Mouse (Mus musculus): ENCODE data around the gene Tspo2.

Tspo2 gene

GRCm38 (mm10) chr17:48450666-48451352, 513 bp downstream of the Tspo2 start:
- no peak for DNase-seq

GRCm38 (mm10) chr17:48447675-48448074, 3.6 kb downstream of the Tspo2 start:
- DNase-seq = no peak

GRCm38 (mm10) chr17:48443542-48444145, 7.7 kb downstream of the Tspo2 start:
- DNase-seq = no peak

- DNase-seq = no peak
Observed at GRCm38 (mm10) chr17:48442745-48443457, 8.4 kb downstream of the Tspo2 start.

- DNase-seq = peak in 1 of 2 experiments; percentile 26
Observed at GRCm38 (mm10) chr17:48437421-48437911, 13.9 kb downstream of the Tspo2 start.

DNA sequence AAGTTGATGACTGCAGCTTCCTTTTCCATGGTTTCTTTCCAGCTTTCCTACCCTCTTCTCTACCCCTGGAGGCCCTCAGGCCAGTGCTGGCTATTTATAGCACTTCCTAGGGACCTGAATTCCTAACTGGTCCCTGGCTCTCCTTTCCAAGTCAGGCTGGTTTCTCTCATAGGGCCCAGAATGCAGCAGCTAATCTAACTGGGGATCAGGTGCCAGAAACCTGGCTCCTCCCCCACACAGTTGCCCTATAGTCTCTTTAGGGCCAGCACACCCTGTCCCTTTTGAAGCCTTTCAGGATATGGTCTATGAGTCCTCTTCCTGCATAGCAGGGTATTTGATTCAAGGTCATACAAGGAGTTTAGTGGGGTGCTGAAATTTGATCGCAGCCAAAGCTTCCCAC, 14.8 kb downstream of the Tspo2 start:
- DNase-seq = no peak

DNA sequence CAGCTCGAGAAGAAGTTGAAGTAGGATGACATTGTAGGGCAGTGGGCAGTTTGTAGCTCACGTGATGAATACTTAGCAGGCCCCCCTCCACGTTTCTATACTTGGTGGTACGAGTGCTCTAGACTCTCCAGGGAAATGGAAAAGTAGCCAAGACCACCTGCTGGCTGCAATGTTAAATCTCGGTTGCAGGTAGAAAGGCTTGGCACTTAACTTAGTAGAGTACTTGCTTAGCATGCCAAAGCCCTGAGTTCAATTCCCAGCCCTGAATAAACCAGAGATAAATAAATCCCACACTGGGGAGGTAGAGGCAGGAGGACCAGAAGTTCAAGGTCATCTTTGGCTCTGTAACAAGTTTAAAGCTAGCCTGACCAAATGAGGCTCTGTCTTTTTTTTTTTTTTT, 16.8 kb downstream of the Tspo2 start:
- DNase-seq = no peak

GRCm38 (mm10) chr17:48433689-48434330, 17.5 kb downstream of the Tspo2 start:
- DNase-seq = no peak

GRCm38 (mm10) chr17:48433006-48433655, 18.2 kb downstream of the Tspo2 start:
- DNase-seq = no peak

DNA sequence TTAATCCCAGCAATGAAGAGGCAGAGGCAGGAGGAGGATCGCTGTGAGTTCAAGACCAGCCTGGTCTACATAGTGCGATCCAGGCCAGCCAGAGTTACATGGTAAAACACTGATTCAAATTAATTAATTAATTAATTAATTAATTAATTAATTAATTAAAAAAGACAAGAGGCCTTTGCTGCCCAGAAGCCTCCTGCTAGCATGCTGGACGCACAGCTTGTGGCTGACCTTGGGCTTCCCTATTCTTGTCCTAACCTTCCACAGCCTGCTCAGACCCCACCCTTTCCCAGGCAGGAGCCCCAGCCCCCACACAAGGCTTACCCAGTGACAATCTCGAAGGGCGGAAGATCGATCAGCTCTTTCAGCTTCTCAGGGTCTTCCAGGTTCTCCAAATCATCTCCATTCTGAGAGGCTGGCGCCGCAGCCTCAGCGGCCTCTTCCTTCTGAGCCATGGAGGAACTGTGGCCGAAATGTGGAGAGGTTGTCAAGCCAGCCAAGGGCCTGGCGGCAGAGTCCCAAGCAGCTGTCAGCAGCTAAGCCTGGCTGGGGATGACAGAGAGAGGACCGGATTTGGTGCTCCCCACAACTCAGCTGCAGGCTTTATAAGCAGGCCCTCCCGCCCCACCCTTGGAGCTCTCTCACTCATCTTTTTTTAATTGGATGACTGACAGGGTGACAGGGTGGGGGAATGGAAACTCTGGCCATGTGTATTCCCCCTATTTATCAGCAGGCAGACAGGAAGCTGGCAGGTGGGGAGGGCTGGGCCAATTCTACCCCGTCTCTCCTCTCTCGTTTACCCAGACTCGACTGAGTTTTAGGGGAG, 19.0 kb downstream of the Tspo2 start, which contains the start of gene Apobec2:
Gene Apobec2 (minus strand): TSS at position 773 of the 823 bp plus-strand sequence.
- no peak for DNase-seq

DNA sequence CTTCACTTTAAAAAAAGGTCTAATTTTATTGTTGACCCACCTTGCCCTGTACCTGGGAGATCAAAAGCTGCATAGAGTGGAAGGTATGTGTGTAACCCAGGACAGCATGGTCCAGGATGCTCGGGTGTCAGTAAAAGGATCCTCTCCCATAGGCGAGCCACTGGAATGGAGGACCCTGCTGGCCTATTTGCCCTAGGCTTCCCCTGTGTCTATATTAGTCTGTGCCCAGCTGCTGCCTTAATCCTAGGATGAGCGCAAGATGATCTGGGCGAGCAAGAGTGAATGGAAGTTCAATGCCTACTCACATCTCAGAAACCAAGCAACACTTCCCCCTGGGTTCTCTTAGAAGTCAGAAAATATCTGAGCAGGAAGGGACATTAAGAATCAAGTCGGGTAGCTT, 20.3 kb downstream of the Tspo2 start:
- no peak for DNase-seq

GRCm38 (mm10) chr17:48430394-48430793, 20.9 kb downstream of the Tspo2 start:
- no peak for DNase-seq

GRCm38 (mm10) chr17:48427852-48428530, 23.3 kb downstream of the Tspo2 start:
- no peak for DNase-seq

DNA sequence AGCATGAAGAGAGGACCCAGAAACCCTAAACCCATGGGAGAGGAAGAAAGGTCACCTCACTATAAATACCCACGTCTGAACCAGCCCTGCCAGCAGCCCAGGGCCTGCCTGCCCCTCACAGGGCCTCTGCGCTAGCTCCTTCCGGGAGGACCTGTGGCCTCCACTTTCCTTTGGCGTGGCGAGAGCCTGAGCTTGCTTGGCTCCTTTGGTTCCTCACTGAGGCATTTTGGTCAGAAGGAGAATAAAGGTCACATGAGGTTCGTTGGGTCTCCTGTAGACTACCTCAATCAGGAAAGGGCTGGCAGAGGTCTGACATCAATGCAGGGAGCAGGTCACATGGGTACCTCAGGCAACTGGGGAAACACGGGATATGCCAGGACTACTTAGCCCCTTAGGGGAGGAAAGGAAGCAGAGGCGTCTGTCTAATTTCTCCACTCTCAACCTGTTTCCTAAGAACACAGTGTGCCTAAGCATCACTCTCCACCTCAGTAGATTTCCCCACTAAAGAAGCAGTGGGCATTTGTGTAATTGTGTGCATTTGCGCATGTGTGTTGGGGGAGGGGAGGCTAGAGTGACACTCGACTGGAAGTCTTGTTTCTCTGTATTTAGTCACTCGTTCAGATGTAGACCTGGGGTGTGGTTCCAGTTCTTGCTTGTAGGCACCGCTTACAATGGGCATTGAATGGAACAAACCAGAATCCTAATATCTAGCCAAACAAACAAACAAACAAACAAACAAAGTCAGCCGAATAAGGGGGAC, 24.2 kb downstream of the Tspo2 start:
- DNase-seq = no peak

- DNase-seq = peak; percentile 13 to 31
Observed at GRCm38 (mm10) chr17:48425823-48426612, 25.3 kb downstream of the Tspo2 start.

- no peak for DNase-seq
Observed at GRCm38 (mm10) chr17:48424237-48424636, 27.1 kb downstream of the Tspo2 start.

- DNase-seq = no peak
Observed at GRCm38 (mm10) chr17:48419571-48419970, 31.8 kb downstream of the Tspo2 start.

DNA sequence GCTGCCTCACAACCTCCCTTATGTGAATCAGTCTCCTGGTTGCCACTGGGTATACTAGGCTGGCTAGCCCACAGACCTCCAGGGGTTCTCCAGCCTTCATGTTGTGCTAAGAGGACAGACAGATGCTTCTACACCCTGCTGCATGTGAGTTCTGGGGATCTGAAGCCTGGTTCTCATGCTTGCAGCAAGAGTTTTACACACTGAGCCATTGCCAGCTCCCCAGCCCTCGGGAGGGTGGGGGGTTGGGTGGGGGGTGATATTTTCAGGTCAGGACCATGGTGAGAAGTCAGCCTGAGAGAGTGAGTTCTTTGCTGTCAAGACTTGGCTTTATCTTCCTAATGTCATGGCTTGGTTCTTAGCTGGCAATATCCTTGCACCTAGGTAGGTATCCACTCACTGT, 32.5 kb downstream of the Tspo2 start:
- DNase-seq = no peak

- DNase-seq = no peak
Observed at GRCm38 (mm10) chr17:48418174-48418573, 33.1 kb downstream of the Tspo2 start.

- no peak for DNase-seq
Observed at GRCm38 (mm10) chr17:48417521-48417920, 33.8 kb downstream of the Tspo2 start.

Data from lung, adult 18-20 months (tissue).